Mouse (Mus musculus): ENCODE data around the gene Trim61. TPM values are rescaled to one million over a fixed set of nuclear protein-coding genes. Genes with fewer than 3 reads are reported as not detected.
"Not testable (repeated sequence)": the region's sequence is repeated elsewhere in the genome, so short reads cannot be mapped to it uniquely, and the experiment has no call there.

Gene Trim61
- polyA plus RNA-seq, 1 experiment from 2014 or later = not detected

DNA sequence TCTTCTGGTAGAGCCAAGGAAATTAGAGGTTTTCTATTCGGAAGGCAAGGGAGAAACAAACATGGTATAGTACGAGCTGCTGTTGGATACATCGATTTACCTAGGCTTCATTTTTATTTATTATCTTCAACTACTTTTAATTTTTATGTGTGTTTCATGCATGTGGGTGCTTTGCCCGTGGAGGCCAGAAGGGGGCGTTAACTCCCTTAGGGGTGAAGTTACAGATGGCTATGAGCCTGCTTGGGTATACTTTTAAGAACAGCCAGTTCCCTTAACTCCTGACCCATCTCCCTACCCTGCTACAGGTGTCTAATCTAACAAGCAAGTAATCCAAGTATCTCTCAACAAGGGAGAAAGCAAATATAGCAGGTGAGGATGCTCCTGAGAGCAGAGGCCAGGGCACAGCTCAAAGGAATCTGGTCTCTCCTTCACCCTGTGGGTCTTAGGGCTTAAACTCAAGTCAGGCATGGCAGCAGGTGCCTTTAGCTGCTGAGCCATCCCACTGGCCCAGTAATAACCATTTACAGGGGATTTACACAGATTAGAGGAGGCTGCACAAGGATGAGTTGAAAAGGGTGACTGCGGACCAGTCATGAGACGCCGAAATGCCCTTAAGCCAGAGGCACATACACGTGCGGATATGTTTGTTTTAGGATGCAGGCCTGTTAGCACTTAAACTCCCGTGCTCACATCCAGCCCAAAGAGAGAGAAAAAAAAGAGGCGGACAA, 10.8 kb upstream of the Trim61 start:
- no peak overlapping the region for H3K4me2 ChIP-seq (ENCODE audit: low read length)
- ATAC-seq (ENCODE audit: low FRiP score, low TSS enrichment) (no peak), DNase-seq (no peak)
- no peak overlapping the region for H3K9ac ChIP-seq (replicated peaks; ENCODE audit: low read length)
- H3K27ac ChIP-seq (replicated peaks; ENCODE audit: low read depth, low read length) = no peak overlapping the region
- no peaks in the 10 kb centered on the region for H3K4me1 ChIP-seq (ENCODE audit: control insufficient read depth, insufficient read depth, low read length)
- H3K27me3 ChIP-seq (ENCODE audit: control insufficient read depth, insufficient read depth, low read length) = no peaks in the 10 kb centered on the region
- no peak overlapping the region for H3K4me3 ChIP-seq (replicated peaks; ENCODE audit: low read depth, low read length)
- no peaks in the 10 kb centered on the region for H3K36me3 ChIP-seq (ENCODE audit: control insufficient read depth, insufficient read depth, low read length)
- no peaks in the 10 kb centered on the region for H3K9me3 ChIP-seq (ENCODE audit: control insufficient read depth, low read length)
- 70% methylated on average over 12 of the region's 12 CpGs for WGBS

DNA sequence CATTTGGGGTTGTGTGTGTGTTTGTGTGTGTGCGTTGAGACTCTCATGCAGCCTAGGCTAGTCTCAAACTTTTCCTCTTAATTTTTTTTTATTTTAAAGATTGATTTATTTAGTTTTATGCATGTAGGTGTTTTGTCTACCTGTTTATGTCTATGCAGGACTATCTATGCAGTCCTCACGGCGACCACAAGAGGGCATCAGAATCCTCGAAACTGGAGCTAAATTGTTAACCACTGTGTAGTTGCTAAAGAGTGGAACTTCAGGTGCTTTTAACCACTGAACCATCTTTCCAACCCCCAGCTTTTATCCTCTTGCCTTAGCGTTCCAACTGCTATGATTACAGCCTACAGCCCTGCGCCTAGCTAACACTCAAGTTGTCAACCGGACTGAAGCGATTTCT, 4.2 kb upstream of the Trim61 start:
- Histone ChIP-seq H3K4me2 (ENCODE audit: low read length) (no peak overlapping the region), H3K4me3 (replicated peaks; ENCODE audit: low read depth, low read length) (no peak overlapping the region), H3K9ac (replicated peaks; ENCODE audit: low read length) (no peak overlapping the region), H3K36me3 (ENCODE audit: control insufficient read depth, insufficient read depth, low read length) (no peaks in the 10 kb centered on the region), H3K27ac (replicated peaks; ENCODE audit: low read depth, low read length) (no peak overlapping the region), H3K9me3 (ENCODE audit: control insufficient read depth, low read length) (no peaks in the 10 kb centered on the region), H3K4me1 (ENCODE audit: control insufficient read depth, insufficient read depth, low read length) (no peaks in the 10 kb centered on the region), H3K27me3 (ENCODE audit: control insufficient read depth, insufficient read depth, low read length) (no peaks in the 10 kb centered on the region)
- ATAC-seq (ENCODE audit: low FRiP score, low TSS enrichment) (no peak; the same call in 1 of the 2 replicates), DNase-seq (peak; percentile 79)
- 49% methylated on average over 8 of the region's 8 CpGs for WGBS

DNA sequence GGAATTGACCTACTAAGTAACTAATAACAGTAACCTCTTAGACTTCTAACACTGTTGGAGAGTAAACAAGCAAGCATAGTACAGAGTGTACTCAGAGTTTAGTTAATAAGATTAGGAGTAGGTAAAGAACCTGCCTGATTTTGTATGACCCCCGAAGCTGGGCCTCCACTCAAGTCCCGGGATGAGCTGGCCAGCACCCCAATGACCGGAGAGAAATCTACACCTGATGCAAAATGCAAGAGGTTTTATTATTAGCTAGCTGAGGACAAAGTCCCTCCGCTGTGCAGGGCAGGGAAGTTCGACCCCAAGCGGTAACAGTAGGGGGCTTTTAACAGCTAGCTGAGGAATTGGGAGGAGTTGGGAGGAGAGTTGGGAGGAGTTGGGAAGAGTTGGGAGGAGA, 10.7 kb downstream of the Trim61 start:
- H3K4me1 ChIP-seq (ENCODE audit: control insufficient read depth, insufficient read depth, low read length); ATAC-seq (ENCODE audit: low FRiP score, low TSS enrichment); H3K9ac ChIP-seq (replicated peaks; ENCODE audit: low read length); H3K9me3 ChIP-seq (ENCODE audit: control insufficient read depth, low read length); DNase-seq; H3K36me3 ChIP-seq (ENCODE audit: control insufficient read depth, insufficient read depth, low read length); H3K4me2 ChIP-seq (ENCODE audit: low read length); H3K27me3 ChIP-seq (ENCODE audit: control insufficient read depth, insufficient read depth, low read length); H3K4me3 ChIP-seq (replicated peaks; ENCODE audit: low read depth, low read length); H3K27ac ChIP-seq (replicated peaks; ENCODE audit: low read depth, low read length): not testable (repeated sequence)
- WGBS = 82% methylated on average over 6 of the region's 6 CpGs

DNA sequence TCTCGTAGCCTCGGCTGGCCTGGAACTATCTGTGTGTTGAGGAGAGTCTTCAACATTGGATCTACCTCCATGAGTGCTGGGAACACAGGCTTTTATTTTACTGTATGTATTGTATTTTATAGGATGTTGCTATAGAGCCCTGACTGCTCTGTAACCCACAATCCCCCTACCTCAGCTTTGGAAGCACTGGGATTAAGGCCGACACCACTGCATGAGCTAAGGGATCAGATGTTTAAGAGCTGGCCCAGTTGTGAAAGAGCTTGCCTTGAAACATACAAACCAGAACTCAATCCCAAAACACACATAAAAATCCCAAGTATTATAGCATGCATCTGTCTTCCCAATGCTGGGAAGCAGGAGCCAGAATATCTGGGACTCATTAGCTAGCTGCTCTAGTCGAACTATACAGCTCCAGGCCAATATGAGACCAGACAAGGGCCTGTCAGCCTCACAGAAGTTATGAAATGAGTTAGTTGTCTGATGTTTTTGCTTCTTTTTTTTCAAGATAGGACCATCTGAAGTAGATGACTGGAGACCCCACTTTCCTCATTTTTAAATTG, 19.4 kb downstream of the Trim61 start:
- Histone ChIP-seq H3K27ac (replicated peaks; ENCODE audit: low read depth, low read length) (no peak overlapping the region), H3K4me1 (ENCODE audit: control insufficient read depth, insufficient read depth, low read length) (no peaks in the 10 kb centered on the region), H3K36me3 (ENCODE audit: control insufficient read depth, insufficient read depth, low read length) (no peaks in the 10 kb centered on the region), H3K9me3 (ENCODE audit: control insufficient read depth, low read length) (no peaks in the 10 kb centered on the region), H3K4me2 (ENCODE audit: low read length) (no peak overlapping the region), H3K9ac (replicated peaks; ENCODE audit: low read length) (no peak overlapping the region), H3K4me3 (replicated peaks; ENCODE audit: low read depth, low read length) (no peak overlapping the region), H3K27me3 (ENCODE audit: control insufficient read depth, insufficient read depth, low read length) (no peaks in the 10 kb centered on the region)
- 86% methylated on average over 4 of the region's 4 CpGs for WGBS
- DNase-seq (no peak), ATAC-seq (ENCODE audit: low FRiP score, low TSS enrichment) (no peak)

DNA sequence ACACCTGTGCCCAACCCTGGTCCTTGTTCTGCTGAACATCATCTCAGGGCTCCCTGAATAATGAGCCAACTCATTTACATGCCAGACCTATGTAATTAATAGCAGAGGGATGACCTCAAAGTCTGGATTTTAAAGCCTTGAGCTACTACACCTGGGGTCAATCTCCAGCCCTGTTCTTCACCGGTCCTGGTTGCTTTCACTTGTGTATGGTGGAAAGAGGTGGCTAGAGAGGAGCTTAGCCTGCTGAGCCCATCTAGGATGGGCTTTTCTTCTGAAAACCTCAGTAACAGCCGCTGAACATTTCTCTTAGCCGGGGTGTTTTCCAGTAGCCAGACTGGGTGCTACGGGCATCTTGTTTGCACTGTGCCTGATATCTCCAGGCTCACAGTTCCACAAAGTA, 30.6 kb downstream of the Trim61 start, which contains the start of gene Trim75:
Trim75 (minus strand) TSS at position 101 of the 400 bp plus-strand sequence.
- Histone ChIP-seq H3K4me1 (ENCODE audit: control insufficient read depth, insufficient read depth, low read length) (no peaks in the 10 kb centered on the region), H3K9ac (replicated peaks; ENCODE audit: low read length) (no peak within 1 kb of the TSS), H3K27me3 (ENCODE audit: control insufficient read depth, insufficient read depth, low read length) (no peaks in the 10 kb centered on the region), H3K27ac (replicated peaks; ENCODE audit: low read depth, low read length) (no peak within 1 kb of the TSS), H3K36me3 (ENCODE audit: control insufficient read depth, insufficient read depth, low read length) (no peaks in the 10 kb centered on the region), H3K9me3 (ENCODE audit: control insufficient read depth, low read length) (no peaks in the 10 kb centered on the region), H3K4me2 (ENCODE audit: low read length) (no peak within 1 kb of the TSS), H3K4me3 (replicated peaks; ENCODE audit: low read depth, low read length) (no peak within 1 kb of the TSS)
- WGBS = 91% methylated on average over 4 of the region's 4 CpGs
- ATAC-seq (ENCODE audit: low FRiP score, low TSS enrichment) = no peak
- DNase-seq = no peak

DNA sequence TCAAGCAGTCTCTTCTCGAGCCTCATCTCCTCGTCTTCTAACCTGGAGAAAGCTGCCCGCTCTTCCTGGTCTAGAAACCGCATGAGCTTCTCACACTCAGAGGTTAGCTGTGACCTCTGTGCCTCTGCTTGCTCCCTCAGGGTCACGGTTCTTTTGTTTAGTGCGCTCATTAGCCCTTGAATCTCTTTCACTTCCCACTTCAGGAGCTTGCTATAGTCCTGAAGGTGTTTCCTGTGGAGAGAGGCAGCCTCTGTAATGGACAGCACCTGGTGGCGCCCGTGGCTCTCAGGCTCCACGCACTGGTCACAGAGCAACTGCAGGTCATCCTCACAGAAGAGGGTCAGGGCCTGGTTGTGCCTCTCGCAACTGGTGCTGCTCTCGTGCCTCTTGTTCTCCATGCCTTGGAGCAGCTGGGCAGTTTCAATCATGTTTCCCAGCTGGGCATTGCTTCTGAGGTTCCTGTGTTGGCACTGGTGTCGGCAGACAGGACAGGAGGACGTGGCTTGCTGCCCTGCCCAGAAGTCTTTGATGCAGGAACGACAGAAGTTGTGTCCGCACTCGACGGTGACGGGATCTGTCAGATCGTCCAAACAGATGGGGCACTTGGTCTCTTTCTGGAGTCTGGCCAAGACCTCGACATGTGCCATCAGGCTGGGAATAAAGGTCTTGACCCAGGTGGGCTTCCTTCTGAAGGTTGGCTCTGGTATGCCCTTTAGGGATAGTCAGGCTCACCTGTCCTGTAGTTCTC, 35.0 kb downstream of the Trim61 start:
- no peaks in the 10 kb centered on the region for H3K36me3 ChIP-seq (ENCODE audit: control insufficient read depth, insufficient read depth, low read length)
- DNase-seq = no peak
- H3K4me2 ChIP-seq (ENCODE audit: low read length) = no peak overlapping the region
- no peak for ATAC-seq (ENCODE audit: low FRiP score, low TSS enrichment)
- H3K9ac ChIP-seq (replicated peaks; ENCODE audit: low read length) = no peak overlapping the region
- no peak overlapping the region for H3K27ac ChIP-seq (replicated peaks; ENCODE audit: low read depth, low read length)
- H3K27me3 ChIP-seq (ENCODE audit: control insufficient read depth, insufficient read depth, low read length) = no peaks in the 10 kb centered on the region
- 78% methylated on average over 20 of the region's 20 CpGs for WGBS
- no peak overlapping the region for H3K4me3 ChIP-seq (replicated peaks; ENCODE audit: low read depth, low read length)
- no peaks in the 10 kb centered on the region for H3K4me1 ChIP-seq (ENCODE audit: control insufficient read depth, insufficient read depth, low read length)
- no peaks in the 10 kb centered on the region for H3K9me3 ChIP-seq (ENCODE audit: control insufficient read depth, low read length)

Other genes with a start within 250 kb of the Trim61 start
- 29.3 and 32.4 TPM in 2 replicates for gene Klhl2, start 168.5 kb downstream of the Trim61 start, polyA plus RNA-seq (2014; fragmentation: Nextera tagmentation; extraction: Ambion mirVana)
- gene Tmem192, start 71.3 kb downstream of the Trim61 start, polyA plus RNA-seq (2014; fragmentation: Nextera tagmentation; extraction: Ambion mirVana) = 28.2 and 32.7 TPM in 2 replicates
- gene Trim75, start 30.7 kb downstream of the Trim61 start, polyA plus RNA-seq (2014; fragmentation: Nextera tagmentation; extraction: Ambion mirVana) = 0.08 and 0.18 TPM in 2 replicates
- gene Trim60, start 61 bp upstream of the Trim61 start, polyA plus RNA-seq (2014; fragmentation: Nextera tagmentation; extraction: Ambion mirVana) = not detected in 2 replicates
- 0.93 and 1.1 TPM in 2 replicates for gene Apela, start 18.8 kb upstream of the Trim61 start, polyA plus RNA-seq (2014; fragmentation: Nextera tagmentation; extraction: Ambion mirVana)
- gene Gm10663, start 56.5 kb upstream of the Trim61 start, polyA plus RNA-seq (2014; fragmentation: Nextera tagmentation; extraction: Ambion mirVana) = not detected in 2 replicates
- gene BC030870, start 111.0 kb upstream of the Trim61 start, polyA plus RNA-seq (2014; fragmentation: Nextera tagmentation; extraction: Ambion mirVana) = not detected in 2 replicates

All from midbrain, embryonic 14.5 days (tissue).